Mouse (Mus musculus): ENCODE results near the gene Cxcl14.
A peak's percentile ranks its signal among the peaks of the same experiment; 100 is the strongest.

The Cxcl14 gene

GRCm38 (mm10) chr13:56289998-56290397, 6.4 kb downstream of the Cxcl14 start:
- no peak for DNase-seq (ENCODE audit: low read depth, low spot score)

GRCm38 (mm10) chr13:56289261-56289660, 7.1 kb downstream of the Cxcl14 start:
- DNase-seq (ENCODE audit: low read depth, low spot score): no peak

GRCm38 (mm10) chr13:56288601-56289000, 7.8 kb downstream of the Cxcl14 start:
- no peak for DNase-seq (ENCODE audit: low read depth, low spot score)

GRCm38 (mm10) chr13:56287091-56287490, 9.3 kb downstream of the Cxcl14 start:
- no peak for DNase-seq (ENCODE audit: low read depth, low spot score)

GRCm38 (mm10) chr13:56283321-56283720, 13.0 kb downstream of the Cxcl14 start:
- no peak for DNase-seq (ENCODE audit: low read depth, low spot score)

- DNase-seq (ENCODE audit: low read depth, low spot score): no peak
These were observed 16.0 kb downstream of the Cxcl14 start for GRCm38 (mm10) chr13:56280356-56280755.

GRCm38 (mm10) chr13:56279439-56279838, 16.9 kb downstream of the Cxcl14 start:
- peak; percentile 89 for DNase-seq (ENCODE audit: low read depth, low spot score)

- no peak for DNase-seq (ENCODE audit: low read depth, low spot score)
These were observed 21.2 kb downstream of the Cxcl14 start for GRCm38 (mm10) chr13:56275171-56275570.

- DNase-seq (ENCODE audit: low read depth, low spot score): no peak
These were observed 26.2 kb downstream of the Cxcl14 start for GRCm38 (mm10) chr13:56270124-56270523.

- DNase-seq (ENCODE audit: low read depth, low spot score): no peak
These were observed 29.0 kb downstream of the Cxcl14 start for GRCm38 (mm10) chr13:56267396-56267795.

GRCm38 (mm10) chr13:56266435-56266834, 29.9 kb downstream of the Cxcl14 start:
- DNase-seq (ENCODE audit: low read depth, low spot score): peak; percentile 64

GRCm38 (mm10) chr13:56265661-56266060, 30.7 kb downstream of the Cxcl14 start:
- DNase-seq (ENCODE audit: low read depth, low spot score): no peak

GRCm38 (mm10) chr13:56262269-56262668, 34.1 kb downstream of the Cxcl14 start:
- DNase-seq (ENCODE audit: low read depth, low spot score): no peak

GRCm38 (mm10) chr13:56260344-56260780, 36.0 kb downstream of the Cxcl14 start:
- DNase-seq (ENCODE audit: low read depth, low spot score): peak; percentile 54

GRCm38 (mm10) chr13:56259926-56260250, 36.5 kb downstream of the Cxcl14 start:
- DNase-seq (ENCODE audit: low read depth, low spot score): no peak

GRCm38 (mm10) chr13:56259021-56259925, 37.1 kb downstream of the Cxcl14 start:
- DNase-seq (ENCODE audit: low read depth, low spot score): no peak

GRCm38 (mm10) chr13:56258196-56259020, 37.9 kb downstream of the Cxcl14 start:
- DNase-seq (ENCODE audit: low read depth, low spot score): peak; percentile 54

- DNase-seq (ENCODE audit: low read depth, low spot score): no peak
These were observed 38.7 kb downstream of the Cxcl14 start for GRCm38 (mm10) chr13:56257469-56258153.

GRCm38 (mm10) chr13:56256716-56257299, 39.5 kb downstream of the Cxcl14 start:
- no peak for DNase-seq (ENCODE audit: low read depth, low spot score)

- DNase-seq (ENCODE audit: low read depth, low spot score): no peak
These were observed 43.0 kb downstream of the Cxcl14 start for GRCm38 (mm10) chr13:56253379-56253778.

GRCm38 (mm10) chr13:56252783-56253182, 43.6 kb downstream of the Cxcl14 start:
- DNase-seq (ENCODE audit: low read depth, low spot score): no peak
